Mouse (Mus musculus) cerebellum, adult 11 months (tissue): ENCODE measurements at regions not wholly inside any gene's neighbourhood (a gene's known extent, or its start where the extent isn't known, plus 50 kb on each side); places are given as distances from the start of the nearest gene placed in this dataset.

Experiments
- DNase-seq: peaks from one replicate; pipeline ENCODE4 v3.0.0; 2022

- DNase-seq: no peak
Measured at GRCm38 (mm10) chrX:158451792-158452191, 408.7 kb upstream of the Cnksr2 start.

GRCm38 (mm10) chrX:158423554-158424258 lies 380.6 kb upstream of the Cnksr2 start:
- no peak for DNase-seq

- DNase-seq: peak; percentile 17
Measured at GRCm38 (mm10) chrX:158394184-158394894, 351.2 kb upstream of the Cnksr2 start.

GRCm38 (mm10) chrX:158375791-158376190 lies 332.7 kb upstream of the Cnksr2 start:
- DNase-seq: peak; percentile 79

GRCm38 (mm10) chrX:158373219-158373618 lies 330.1 kb upstream of the Cnksr2 start:
- peak; percentile 38 for DNase-seq
